Mouse (Mus musculus) ovary, postnatal 10 days (tissue): ENCODE results near the gene Gm6993.

Source experiments
- DNase-seq: peaks from one replicate; pipeline ENCODE4 v3.0.0; 2022; ENCODE audit warnings: low spot score

Gene Gm6993

GRCm38 (mm10) chr12:31271361-31272011, 30.9 kb downstream of the Gm6993 start:
- no peak for DNase-seq

- no peak for DNase-seq
These were observed 31.6 kb downstream of the Gm6993 start for GRCm38 (mm10) chr12:31272012-31272735.

- DNase-seq: no peak
These were observed 32.3 kb downstream of the Gm6993 start for GRCm38 (mm10) chr12:31272846-31273245.

- no peak for DNase-seq
These were observed 33.1 kb downstream of the Gm6993 start for GRCm38 (mm10) chr12:31273646-31274045.

GRCm38 (mm10) chr12:31275411-31275810, 34.8 kb downstream of the Gm6993 start:
- no peak for DNase-seq

GRCm38 (mm10) chr12:31278270-31278669, 37.7 kb downstream of the Gm6993 start:
- no peak for DNase-seq

- DNase-seq: no peak
These were observed 39.7 kb downstream of the Gm6993 start for GRCm38 (mm10) chr12:31280318-31280717.

- DNase-seq: no peak
These were observed 40.6 kb downstream of the Gm6993 start for GRCm38 (mm10) chr12:31281100-31281591.

- no peak for DNase-seq
These were observed 41.7 kb downstream of the Gm6993 start for GRCm38 (mm10) chr12:31282241-31282640.

- no peak for DNase-seq
These were observed 42.6 kb downstream of the Gm6993 start for GRCm38 (mm10) chr12:31283131-31283530.

GRCm38 (mm10) chr12:31283617-31284136, 43.1 kb downstream of the Gm6993 start:
- no peak for DNase-seq

- DNase-seq: no peak
These were observed 48.5 kb downstream of the Gm6993 start for GRCm38 (mm10) chr12:31289046-31289445.
